Comparison of ENCODE assay signal across 36 mouse cellular contexts in the genomic region with DNA sequence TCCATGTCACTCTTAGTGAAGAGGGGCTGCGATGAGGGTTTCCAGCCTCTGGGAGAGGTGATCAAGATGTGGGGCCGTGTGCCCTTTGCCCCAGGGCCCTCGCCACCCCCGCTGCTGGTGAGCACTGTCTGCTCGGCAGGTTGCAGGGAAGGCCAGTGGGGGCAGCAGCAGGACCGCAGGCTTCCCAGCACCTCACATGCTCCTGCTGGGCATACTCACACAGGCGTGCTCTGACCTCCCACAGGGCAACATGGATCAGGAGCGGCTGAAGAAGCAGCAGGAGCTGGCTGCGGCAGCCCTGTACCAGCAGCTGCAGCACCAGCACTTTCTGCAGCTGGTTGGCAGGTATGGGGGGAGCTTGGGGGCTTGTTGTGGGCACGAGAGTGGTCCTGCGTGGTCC. TPM values are rescaled to one million over a fixed set of nuclear protein-coding genes. Genes with fewer than 3 reads are reported as not detected.
DNase-seq lines count a peak whose midpoint lies in the region; ATAC-seq and TF ChIP-seq lines count a peak whose summit lies in the region.
"Had no signal": no experiment of that assay in that cellular context is flagged by ENCODE, and none has a peak within 500 bp of the region (broad histone marks: within the 10 kb centered on the region; RNA-seq: fewer than 3 reads in every experiment).

No protein-coding gene starts in this region.

- H3K9me3 ChIP-seq in forebrain, embryonic 13.5 days (replicated peaks), result no peaks in the 10 kb centered on the region
- no peaks in the 10 kb centered on the region for H3K9me3 ChIP-seq in forebrain, embryonic 14.5 days (replicated peaks; ENCODE audit: control insufficient read depth, low read length)
- no peaks in the 10 kb centered on the region for H3K9me3 ChIP-seq in hindbrain, postnatal 0 days (ENCODE audit: low read length)
- H3K9me3 ChIP-seq in hindbrain, embryonic 11.5 days (ENCODE audit: control insufficient read depth, low read length), result no peaks in the 10 kb centered on the region
- no peaks in the 10 kb centered on the region for H3K9me3 ChIP-seq in midbrain, embryonic 12.5 days
- no peaks in the 10 kb centered on the region for H3K9me3 ChIP-seq in midbrain, embryonic 14.5 days (ENCODE audit: control insufficient read depth, low read length)
- H3K9me3 ChIP-seq in G1E (replicated peaks), result no peaks in the 10 kb centered on the region
- H3K9me3 ChIP-seq: embryonic facial prominence, embryonic 13.5 days; forebrain, embryonic 10.5 days; heart, embryonic 15.5 days; kidney, embryonic 15.5 days; limb, embryonic 12.5 days had no signal

- no peak overlapping the region for H3K4me3 ChIP-seq in forebrain, embryonic 13.5 days
- no peak overlapping the region for H3K4me3 ChIP-seq in forebrain, embryonic 14.5 days (ENCODE audit: low read depth, low read length)
- H3K4me3 ChIP-seq in hindbrain, postnatal 0 days (ENCODE audit: low read length), result no peak overlapping the region
- no peak overlapping the region for H3K4me3 ChIP-seq in hindbrain, embryonic 11.5 days (ENCODE audit: low read depth, low read length)
- no peak overlapping the region for H3K4me3 ChIP-seq in midbrain, embryonic 12.5 days
- no peak overlapping the region for H3K4me3 ChIP-seq in midbrain, embryonic 14.5 days (replicated peaks; ENCODE audit: low read depth, low read length)
- H3K4me3 ChIP-seq in G1E (ENCODE audit: low read depth, low read length), result peak overlapping the region; percentile 13; the same call in 1 of the 2 replicates
- H3K4me3 ChIP-seq: embryonic facial prominence, embryonic 13.5 days; forebrain, embryonic 10.5 days; heart, embryonic 15.5 days; kidney, embryonic 15.5 days; limb, embryonic 12.5 days had no signal

- WGBS in forebrain, embryonic 13.5 days, result 82% methylated on average over 11 of the region's 11 CpGs
- 74% methylated on average over 11 of the region's 11 CpGs for WGBS in forebrain, embryonic 14.5 days
- 68% methylated on average over 11 of the region's 11 CpGs for WGBS in hindbrain, postnatal 0 days
- WGBS in hindbrain, embryonic 11.5 days, result 72% methylated on average over 11 of the region's 11 CpGs
- 70% methylated on average over 11 of the region's 11 CpGs for WGBS in midbrain, embryonic 12.5 days
- WGBS in midbrain, embryonic 14.5 days, result 69% methylated on average over 11 of the region's 11 CpGs

- no peaks in the 10 kb centered on the region for H3K27me3 ChIP-seq in forebrain, embryonic 13.5 days
- no peaks in the 10 kb centered on the region for H3K27me3 ChIP-seq in forebrain, embryonic 14.5 days (replicated peaks; ENCODE audit: control insufficient read depth, insufficient read depth, low read length)
- no peaks in the 10 kb centered on the region for H3K27me3 ChIP-seq in hindbrain, postnatal 0 days (ENCODE audit: insufficient read depth, low read length)
- H3K27me3 ChIP-seq in hindbrain, embryonic 11.5 days (ENCODE audit: control insufficient read depth, insufficient read depth, low read length), result no peaks in the 10 kb centered on the region
- no peaks in the 10 kb centered on the region for H3K27me3 ChIP-seq in midbrain, embryonic 12.5 days
- no peaks in the 10 kb centered on the region for H3K27me3 ChIP-seq in midbrain, embryonic 14.5 days (ENCODE audit: control insufficient read depth, insufficient read depth, low read length)
- H3K27me3 ChIP-seq in G1E (ENCODE audit: insufficient read depth, low read length), result no peaks in the 10 kb centered on the region
- H3K27me3 ChIP-seq: embryonic facial prominence, embryonic 13.5 days; heart, embryonic 15.5 days; kidney, embryonic 15.5 days; limb, embryonic 12.5 days had no signal

- peaks cover 97% of the 10 kb centered on the region for H3K36me3 ChIP-seq in forebrain, embryonic 13.5 days (ENCODE audit: poor library complexity, severe bottlenecking)
- peaks cover 90% of the 10 kb centered on the region for H3K36me3 ChIP-seq in forebrain, embryonic 14.5 days (ENCODE audit: control insufficient read depth, insufficient read depth, low read length)
- H3K36me3 ChIP-seq in hindbrain, postnatal 0 days (ENCODE audit: insufficient read depth, low read length), result peaks cover 58% of the 10 kb centered on the region
- H3K36me3 ChIP-seq in hindbrain, embryonic 11.5 days (ENCODE audit: control insufficient read depth, insufficient read depth, low read length), result peaks cover 56% of the 10 kb centered on the region
- peaks cover 93% of the 10 kb centered on the region for H3K36me3 ChIP-seq in midbrain, embryonic 12.5 days
- peaks cover 95% of the 10 kb centered on the region for H3K36me3 ChIP-seq in midbrain, embryonic 14.5 days (ENCODE audit: control insufficient read depth, insufficient read depth, low read length)
- peaks cover 99% of the 10 kb centered on the region for H3K36me3 ChIP-seq in G1E (replicated peaks)

- peak; percentile 20; the same call in 1 of the 2 replicates for TF ChIP-seq CTCF in hindbrain, postnatal 0 days (IDR thresholded peaks at IDR 0.05; ENCODE audit: low read depth)
- no peak for TF ChIP-seq CTCF in G1E (IDR thresholded peaks at IDR 0.05; ENCODE audit: low read depth, low read length)

- H3K27ac ChIP-seq in forebrain, embryonic 13.5 days, result 0 out of 2 replicates have a peak overlapping the region, but pooled peaks have one; percentile 48
- H3K27ac ChIP-seq in forebrain, embryonic 14.5 days (ENCODE audit: low read depth, low read length), result no peak overlapping the region
- H3K27ac ChIP-seq in hindbrain, postnatal 0 days, result no peak overlapping the region
- no peak overlapping the region for H3K27ac ChIP-seq in hindbrain, embryonic 11.5 days (ENCODE audit: low read depth, low read length)
- H3K27ac ChIP-seq in midbrain, embryonic 12.5 days (replicated peaks), result 0 out of 2 replicates have a peak overlapping the region, but pooled peaks have one; percentile 12
- no peak overlapping the region for H3K27ac ChIP-seq in midbrain, embryonic 14.5 days (replicated peaks; ENCODE audit: low read depth, low read length)
- H3K27ac ChIP-seq: embryonic facial prominence, embryonic 13.5 days; heart, embryonic 15.5 days; hindbrain, embryonic 14.5 days; kidney, embryonic 15.5 days; limb, embryonic 12.5 days had no signal

- peaks cover 22% of the 10 kb centered on the region for H3K4me1 ChIP-seq in forebrain, embryonic 13.5 days
- no peaks in the 10 kb centered on the region for H3K4me1 ChIP-seq in forebrain, embryonic 14.5 days (ENCODE audit: control insufficient read depth, insufficient read depth, low read length)
- peaks cover 3% of the 10 kb centered on the region; the same call in 1 of the 2 replicates for H3K4me1 ChIP-seq in hindbrain, postnatal 0 days (ENCODE audit: insufficient read depth, low read length)
- peaks cover 5% of the 10 kb centered on the region; the same call in 1 of the 2 replicates for H3K4me1 ChIP-seq in hindbrain, embryonic 11.5 days (replicated peaks; ENCODE audit: control insufficient read depth, insufficient read depth, low read length)
- H3K4me1 ChIP-seq in midbrain, embryonic 12.5 days, result peaks cover 20% of the 10 kb centered on the region
- no peaks in the 10 kb centered on the region; the same call in 1 of the 2 replicates for H3K4me1 ChIP-seq in midbrain, embryonic 14.5 days (ENCODE audit: control insufficient read depth, insufficient read depth, low read length)
- H3K4me1 ChIP-seq in G1E (ENCODE audit: insufficient read depth, low read depth, low read length), result peaks cover 91% of the 10 kb centered on the region

- intact Hi-C loops in left cerebral cortex, postnatal 4 days (cut with DNase I), result no loop called here

- no peak overlapping the region for H3K9ac ChIP-seq in forebrain, embryonic 13.5 days
- no peak overlapping the region for H3K9ac ChIP-seq in forebrain, embryonic 14.5 days (ENCODE audit: low read length)
- H3K9ac ChIP-seq in hindbrain, postnatal 0 days (replicated peaks; ENCODE audit: low read length), result no peak overlapping the region
- no peak overlapping the region for H3K9ac ChIP-seq in hindbrain, embryonic 11.5 days (ENCODE audit: low read depth, low read length)
- no peak overlapping the region for H3K9ac ChIP-seq in midbrain, embryonic 12.5 days (replicated peaks)
- H3K9ac ChIP-seq in midbrain, embryonic 14.5 days (replicated peaks; ENCODE audit: low read length), result no peak overlapping the region
- H3K9ac ChIP-seq: embryonic facial prominence, embryonic 13.5 days; heart, embryonic 15.5 days; hindbrain, embryonic 14.5 days; kidney, embryonic 15.5 days; limb, embryonic 12.5 days; lung, embryonic 14.5 days had no signal

- DNase-seq in forebrain, embryonic 14.5 days (ENCODE audit: low spot score), result no peak
- DNase-seq in hindbrain, postnatal 0 days (ENCODE audit: low spot score), result no peak
- no peak for DNase-seq in hindbrain, embryonic 11.5 days (ENCODE audit: low spot score)
- no peak for DNase-seq in midbrain, embryonic 14.5 days
- DNase-seq in G1E (ENCODE audit: low spot score), result no peak
- no peak for DNase-seq in left cerebral cortex, postnatal 4 days
- DNase-seq: adrenal gland, postnatal 14 days; cerebellum, adult 11 months; cerebellum, adult 9-11 months; embryo, embryonic 11 days; kidney, adult 11 months; lung, embryonic 14.5 days; right cerebral cortex, adult 18-20 months; spleen, adult 18-20 months; thymus, postnatal 14 days had no signal

- ATAC-seq in forebrain, embryonic 13.5 days, result no peak
- ATAC-seq in forebrain, embryonic 14.5 days, result no peak
- no peak for ATAC-seq in hindbrain, postnatal 0 days
- ATAC-seq in hindbrain, embryonic 11.5 days (ENCODE audit: low FRiP score), result no peak
- no peak for ATAC-seq in midbrain, embryonic 12.5 days (ENCODE audit: low FRiP score, low read depth)
- ATAC-seq in midbrain, embryonic 14.5 days (ENCODE audit: low FRiP score, low TSS enrichment), result no peak
- no peak for ATAC-seq in G1E (ENCODE audit: extremely low read depth, insufficient number of reproducible peaks, low FRiP score, poor library complexity, severe bottlenecking)
- ATAC-seq: inflammation-experienced regulatory T-cells, adult 6 months; midbrain, embryonic 16.5 days had no signal

- no peak overlapping the region for H3K4me2 ChIP-seq in forebrain, embryonic 13.5 days
- H3K4me2 ChIP-seq in forebrain, embryonic 14.5 days (ENCODE audit: low read length), result no peak overlapping the region
- no peak overlapping the region for H3K4me2 ChIP-seq in hindbrain, postnatal 0 days (ENCODE audit: low read depth, low read length)
- H3K4me2 ChIP-seq in hindbrain, embryonic 11.5 days (replicated peaks; ENCODE audit: low read depth, low read length), result no peak overlapping the region
- no peak overlapping the region for H3K4me2 ChIP-seq in midbrain, embryonic 12.5 days (replicated peaks)
- H3K4me2 ChIP-seq in midbrain, embryonic 14.5 days (ENCODE audit: low read length), result no peak overlapping the region
- H3K4me2 ChIP-seq: embryonic facial prominence, embryonic 13.5 days; heart, embryonic 15.5 days; hindbrain, embryonic 14.5 days; kidney, embryonic 15.5 days; limb, embryonic 12.5 days; liver, embryonic 11.5 days; lung, embryonic 14.5 days had no signal

RNA-seq across cellular contexts. Expression of a gene that starts 4.4 kb away (rescaled TPM):
- 16.1 and 17.5 TPM in 2 replicates for polyA plus RNA-seq in forebrain, embryonic 13.5 days (2015; fragmentation: Nextera tagmentation; extraction: Ambion mirVana)
- 11.5 and 13.0 TPM in 2 replicates for polyA plus RNA-seq in forebrain, embryonic 14.5 days (2014; fragmentation: Nextera tagmentation; extraction: Ambion mirVana)
- total RNA-seq in hindbrain, postnatal 0 days (2014; rRNA removed), result 20.3 and 21.4 TPM in 2 replicates
- 15.1 and 16.2 TPM in 2 replicates for polyA plus RNA-seq in hindbrain, postnatal 0 days (2015; fragmentation: Nextera tagmentation; extraction: Ambion mirVana)
- polyA plus RNA-seq in hindbrain, embryonic 11.5 days (2014; fragmentation: Nextera tagmentation; extraction: Ambion mirVana), result 10.6 and 15.4 TPM in 2 replicates
- 20.5 and 21.1 TPM in 2 replicates for polyA plus RNA-seq in midbrain, embryonic 12.5 days (2016; fragmentation: Nextera tagmentation; extraction: Ambion mirVana)
- 17.0 and 23.5 TPM in 2 replicates for polyA plus RNA-seq in midbrain, embryonic 14.5 days (2014; fragmentation: Nextera tagmentation; extraction: Ambion mirVana)
- 23.2 and 30.3 TPM in 2 replicates for total RNA-seq in G1E (2014; fragmentation: Nextera tagmentation)
- total RNA-seq in G1E (2017), result 6.8 and 7.0 TPM in 2 replicates
- polyA plus RNA-seq in G1E (2012), result 49.0 and 50.4 TPM in 2 replicates
- total RNA-seq in left cerebral cortex, postnatal 4 days (2021), result 10 to 100 TPM; 56.5 to 63.6 TPM

RNA-seq across cellular contexts. Expression of a gene that starts 10.3 kb away (rescaled TPM):
- polyA plus RNA-seq in forebrain, embryonic 13.5 days (2015; fragmentation: Nextera tagmentation; extraction: Ambion mirVana), result 0.35 TPM in 1 of 2 replicates, not detected in the other
- polyA plus RNA-seq in forebrain, embryonic 14.5 days (2014; fragmentation: Nextera tagmentation; extraction: Ambion mirVana), result not detected in 2 replicates
- total RNA-seq in hindbrain, postnatal 0 days (2014; rRNA removed), result not detected in 2 replicates
- not detected in 2 replicates for polyA plus RNA-seq in hindbrain, postnatal 0 days (2015; fragmentation: Nextera tagmentation; extraction: Ambion mirVana)
- polyA plus RNA-seq in hindbrain, embryonic 11.5 days (2014; fragmentation: Nextera tagmentation; extraction: Ambion mirVana), result 0.38 and 1.1 TPM in 2 replicates
- polyA plus RNA-seq in midbrain, embryonic 12.5 days (2016; fragmentation: Nextera tagmentation; extraction: Ambion mirVana), result 0.34 TPM in 1 of 2 replicates, not detected in the other
- not detected in 2 replicates for polyA plus RNA-seq in midbrain, embryonic 14.5 days (2014; fragmentation: Nextera tagmentation; extraction: Ambion mirVana)
- total RNA-seq in G1E (2014; fragmentation: Nextera tagmentation) (not detected in 2 replicates), G1E (2017) (not detected in 2 replicates)
- polyA plus RNA-seq in G1E (2012), result not detected in 2 replicates
- not detected for total RNA-seq in left cerebral cortex, postnatal 4 days (2021)
- total RNA-seq: adrenal gland, postnatal 14 days; gastrocnemius, adult 8-10 months; heart, postnatal 25 days; layer of hippocampus, adult 18-20 months; layer of hippocampus, postnatal 10 days; left cerebral cortex, adult 18-20 months; left cerebral cortex, postnatal 14 days; megakaryocyte progenitor cell, adult 5-6 weeks had no signal
- polyA plus RNA-seq: embryonic facial prominence, embryonic 13.5 days; gonadal fat pad, adult 2 months; heart, embryonic 15.5 days; hindbrain, embryonic 14.5 days; inflammation-experienced regulatory T-cells, adult 6 months; midbrain, embryonic 16.5 days; stomach, embryonic 16.5 days; urinary bladder, adult 2 months had no signal

RNA-seq across cellular contexts. Expression of a gene that starts 10.6 kb away (rescaled TPM):
- 483 and 508 TPM in 2 replicates for polyA plus RNA-seq in forebrain, embryonic 13.5 days (2015; fragmentation: Nextera tagmentation; extraction: Ambion mirVana)
- 598 and 644 TPM in 2 replicates for polyA plus RNA-seq in forebrain, embryonic 14.5 days (2014; fragmentation: Nextera tagmentation; extraction: Ambion mirVana)
- 1,135 and 1,251 TPM in 2 replicates for total RNA-seq in hindbrain, postnatal 0 days (2014; rRNA removed)
- 570 and 592 TPM in 2 replicates for polyA plus RNA-seq in hindbrain, postnatal 0 days (2015; fragmentation: Nextera tagmentation; extraction: Ambion mirVana)
- polyA plus RNA-seq in hindbrain, embryonic 11.5 days (2014; fragmentation: Nextera tagmentation; extraction: Ambion mirVana), result 475 and 483 TPM in 2 replicates
- polyA plus RNA-seq in midbrain, embryonic 12.5 days (2016; fragmentation: Nextera tagmentation; extraction: Ambion mirVana), result 464 and 467 TPM in 2 replicates
- 633 and 757 TPM in 2 replicates for polyA plus RNA-seq in midbrain, embryonic 14.5 days (2014; fragmentation: Nextera tagmentation; extraction: Ambion mirVana)
- 229 and 302 TPM in 2 replicates for total RNA-seq in G1E (2014; fragmentation: Nextera tagmentation)
- total RNA-seq in G1E (2017), result 255 and 347 TPM in 2 replicates
- polyA plus RNA-seq in G1E (2012), result 501 and 571 TPM in 2 replicates
- 1,000 to 10,000 TPM; 1,140 to 1,206 TPM for total RNA-seq in left cerebral cortex, postnatal 4 days (2021)

RNA-seq across cellular contexts. Expression of a gene that starts 20.4 kb away (rescaled TPM):
- polyA plus RNA-seq in forebrain, embryonic 13.5 days (2015; fragmentation: Nextera tagmentation; extraction: Ambion mirVana), result 75.6 and 82.9 TPM in 2 replicates
- polyA plus RNA-seq in forebrain, embryonic 14.5 days (2014; fragmentation: Nextera tagmentation; extraction: Ambion mirVana), result 81.2 and 98.0 TPM in 2 replicates
- 62.1 and 83.5 TPM in 2 replicates for total RNA-seq in hindbrain, postnatal 0 days (2014; rRNA removed)
- polyA plus RNA-seq in hindbrain, postnatal 0 days (2015; fragmentation: Nextera tagmentation; extraction: Ambion mirVana), result 82.2 and 85.3 TPM in 2 replicates
- 55.2 and 60.6 TPM in 2 replicates for polyA plus RNA-seq in hindbrain, embryonic 11.5 days (2014; fragmentation: Nextera tagmentation; extraction: Ambion mirVana)
- polyA plus RNA-seq in midbrain, embryonic 12.5 days (2016; fragmentation: Nextera tagmentation; extraction: Ambion mirVana), result 58.0 and 58.1 TPM in 2 replicates
- polyA plus RNA-seq in midbrain, embryonic 14.5 days (2014; fragmentation: Nextera tagmentation; extraction: Ambion mirVana), result 83.7 and 103 TPM in 2 replicates
- 9.0 and 14.1 TPM in 2 replicates for total RNA-seq in G1E (2014; fragmentation: Nextera tagmentation)
- 29.3 and 33.2 TPM in 2 replicates for total RNA-seq in G1E (2017)
- 39.8 and 55.7 TPM in 2 replicates for polyA plus RNA-seq in G1E (2012)
- 10 to 100 TPM; 33.7 to 37.6 TPM for total RNA-seq in left cerebral cortex, postnatal 4 days (2021)

RNA-seq across cellular contexts. Expression of a gene that starts 30.6 kb away (rescaled TPM):
- 144 and 174 TPM in 2 replicates for polyA plus RNA-seq in forebrain, embryonic 13.5 days (2015; fragmentation: Nextera tagmentation; extraction: Ambion mirVana)
- 184 and 201 TPM in 2 replicates for polyA plus RNA-seq in forebrain, embryonic 14.5 days (2014; fragmentation: Nextera tagmentation; extraction: Ambion mirVana)
- 192 and 253 TPM in 2 replicates for total RNA-seq in hindbrain, postnatal 0 days (2014; rRNA removed)
- 204 and 207 TPM in 2 replicates for polyA plus RNA-seq in hindbrain, postnatal 0 days (2015; fragmentation: Nextera tagmentation; extraction: Ambion mirVana)
- 45.4 and 47.6 TPM in 2 replicates for polyA plus RNA-seq in hindbrain, embryonic 11.5 days (2014; fragmentation: Nextera tagmentation; extraction: Ambion mirVana)
- polyA plus RNA-seq in midbrain, embryonic 12.5 days (2016; fragmentation: Nextera tagmentation; extraction: Ambion mirVana), result 89.4 and 93.1 TPM in 2 replicates
- 234 and 291 TPM in 2 replicates for polyA plus RNA-seq in midbrain, embryonic 14.5 days (2014; fragmentation: Nextera tagmentation; extraction: Ambion mirVana)
- total RNA-seq in G1E (2014; fragmentation: Nextera tagmentation) (not detected in 2 replicates), G1E (2017) (0.11 TPM in 1 of 2 replicates, not detected in the other)
- not detected in 2 replicates for polyA plus RNA-seq in G1E (2012)
- 100 to 1,000 TPM; 151 to 176 TPM for total RNA-seq in left cerebral cortex, postnatal 4 days (2021)
- total RNA-seq: gastrocnemius, adult 8-10 months; heart, postnatal 25 days; megakaryocyte progenitor cell, adult 5-6 weeks had no signal
- polyA plus RNA-seq: inflammation-experienced regulatory T-cells, adult 6 months; lung, embryonic 14.5 days had no signal

Comparison
In these comparisons a context has a peak if more than half of its experiments do, and no peak if none do; other contexts are left out.
1. H3K27ac ChIP-seq: peak in forebrain, embryonic 13.5 days (single experiment) and midbrain, embryonic 12.5 days (single experiment); none in forebrain, embryonic 14.5 days (single experiment), hindbrain, postnatal 0 days (single experiment), hindbrain, embryonic 11.5 days (single experiment) and midbrain, embryonic 14.5 days (single experiment).